Mouse (Mus musculus) large intestine, adult 2 months (tissue): ENCODE data around the gene Helz. TPM values are rescaled to one million over a fixed set of nuclear protein-coding genes. Genes with fewer than 3 reads are reported as not detected.

Experiments used
- DNase-seq: peaks from one replicate; pipeline ENCODE4 v3.0.0-alpha.2; 2012; ENCODE audit warnings: low read depth, low spot score
- WGBS: fragments of 180-500 bp; shearing (Covaris S2); methylation state at CpG from one replicate; pipeline ENCODE4 v1.1.7; 2018; 5-methylcytosine and 5-hydroxymethylcytosine counted together
- polyA plus RNA-seq: library from polyadenylated mRNA; depleted of rRNA; stranded (reverse); fragments of >200 nt; gene quantifications from 2 replicates; pipeline ENCODE4 v1.2.3, GENCODE M21; 2012

Helz gene
- polyA plus RNA-seq, 1 experiment, result 13.6 TPM

DNA sequence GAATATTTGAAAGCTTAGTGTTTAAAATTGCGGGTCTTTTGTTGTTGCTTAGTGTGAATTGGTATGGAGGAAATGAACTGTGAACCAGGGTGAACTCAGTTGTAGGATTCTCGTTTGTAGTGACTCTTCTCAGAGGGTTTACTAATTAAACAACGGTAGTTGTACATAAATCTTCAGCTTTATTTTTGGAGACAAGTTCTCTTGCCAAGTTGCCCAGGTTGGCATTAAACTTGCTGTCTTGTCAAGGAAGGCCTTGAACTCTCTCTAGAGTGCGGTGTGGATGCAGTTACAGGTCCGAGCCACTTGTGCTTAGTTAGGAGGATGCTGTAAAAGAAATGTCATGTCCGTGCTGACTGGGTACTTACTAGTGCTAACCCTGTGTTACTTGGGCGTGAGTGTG lies 39.4 kb downstream of the Helz start:
- DNase-seq, result no peak
- WGBS, result 88% methylated on average over 7 of the region's 7 CpGs

DNA sequence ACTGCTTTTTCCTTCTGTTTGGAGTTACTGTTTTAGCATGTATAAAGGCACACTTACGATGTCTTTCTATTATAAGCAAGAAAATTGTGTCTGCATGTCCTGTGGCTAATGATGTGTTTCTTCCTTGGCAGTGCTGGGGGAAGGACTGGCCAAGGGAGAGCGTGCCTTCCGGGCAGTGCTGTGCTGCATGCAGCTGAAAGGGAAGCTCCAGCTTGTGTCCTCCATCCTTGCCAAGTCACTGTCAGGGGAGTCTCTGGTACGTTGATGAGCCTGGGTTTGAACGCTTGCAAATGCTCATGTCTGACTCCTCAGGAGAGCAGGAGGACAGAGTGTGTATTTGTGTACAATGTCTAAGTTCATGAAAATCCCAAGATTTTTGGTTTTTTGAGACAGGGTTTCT lies 44.8 kb downstream of the Helz start:
- WGBS, result 81% methylated on average over 5 of the region's 5 CpGs
- DNase-seq, result no peak

DNA sequence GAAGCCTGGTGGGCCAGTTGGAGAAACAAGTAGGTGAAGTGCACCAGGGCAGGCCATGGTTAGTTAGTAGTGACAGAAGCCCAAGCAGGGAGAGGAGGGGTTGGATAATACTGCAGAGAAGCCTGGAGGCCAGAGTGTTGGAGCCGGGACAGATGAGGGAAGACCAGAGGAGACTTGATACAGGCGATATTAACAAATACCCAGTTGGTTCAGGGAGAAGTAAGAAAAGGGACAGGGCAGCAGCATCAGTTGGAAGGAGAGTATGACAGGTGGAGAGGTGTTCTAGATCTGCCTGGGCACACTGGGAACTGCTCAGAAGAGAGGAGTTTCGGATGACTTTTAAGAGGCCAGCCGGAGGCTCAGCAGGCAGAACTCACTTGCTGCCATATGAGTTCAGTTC lies 49.7 kb downstream of the Helz start:
- 95% methylated on average over 4 of the region's 4 CpGs for WGBS
- DNase-seq, result no peak

DNA sequence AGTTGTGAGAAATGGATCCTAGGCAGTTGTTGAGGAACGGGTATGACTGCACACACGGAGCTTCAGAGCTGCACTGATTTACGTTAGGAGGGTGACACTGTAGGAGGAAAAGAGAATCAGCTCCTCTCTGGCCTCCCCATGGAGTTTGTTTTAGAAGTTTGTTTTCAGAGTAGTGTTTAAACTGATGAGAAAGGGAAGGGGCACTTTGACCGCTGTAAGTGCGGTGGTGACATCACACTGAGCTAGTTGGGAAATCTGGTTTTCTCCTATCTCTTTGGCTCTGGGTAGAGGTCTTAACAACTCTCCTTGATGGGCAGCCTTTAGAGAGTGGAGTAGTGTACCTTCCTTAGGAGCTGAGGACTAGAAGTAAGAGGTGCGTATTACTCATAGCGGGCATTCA lies 58.0 kb downstream of the Helz start:
- WGBS, result 92% methylated on average over 7 of the region's 7 CpGs
- DNase-seq, result no peak

DNA sequence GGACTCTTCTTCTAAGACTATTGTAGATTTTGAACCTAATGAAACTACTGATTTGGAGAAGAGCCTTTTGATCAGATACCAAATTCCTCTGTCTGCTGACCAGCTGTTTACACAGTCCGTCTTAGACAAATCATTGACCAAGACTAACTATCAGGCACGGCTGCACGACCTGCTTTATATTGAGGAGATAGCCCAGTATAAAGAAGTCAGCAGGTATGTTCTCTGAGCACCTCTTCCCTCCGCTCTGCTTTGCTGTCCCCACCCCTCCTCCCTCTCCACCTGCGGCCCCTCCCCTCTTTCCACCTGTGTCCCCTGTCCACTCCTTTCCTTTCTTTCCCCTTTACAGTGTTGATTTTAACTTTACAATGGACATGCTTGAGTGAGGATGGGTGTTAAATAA lies 66.2 kb downstream of the Helz start:
- DNase-seq, result no peak
- WGBS, result 70% methylated on average over 5 of the region's 5 CpGs

DNA sequence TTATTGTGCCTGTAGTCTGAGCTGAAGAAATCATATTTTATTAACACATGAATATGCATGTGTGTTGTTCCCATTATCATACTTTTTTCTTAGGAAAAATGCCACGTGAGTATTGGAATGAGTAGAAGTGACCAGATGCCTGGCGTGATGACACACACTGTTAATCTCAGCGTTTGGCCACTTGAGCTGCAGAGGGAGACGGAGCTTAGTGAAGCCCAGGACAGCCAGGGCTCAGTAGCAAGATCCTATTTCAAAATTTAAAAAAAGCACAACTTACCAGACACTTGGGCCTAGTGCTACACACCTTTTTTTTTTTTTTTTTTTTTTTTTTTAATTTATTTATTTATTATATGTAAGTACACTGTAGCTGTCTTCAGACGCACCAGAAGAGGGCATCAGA lies 68.0 kb downstream of the Helz start:
- WGBS, result 91% methylated on average over 4 of the region's 5 CpGs
- no peak for DNase-seq

DNA sequence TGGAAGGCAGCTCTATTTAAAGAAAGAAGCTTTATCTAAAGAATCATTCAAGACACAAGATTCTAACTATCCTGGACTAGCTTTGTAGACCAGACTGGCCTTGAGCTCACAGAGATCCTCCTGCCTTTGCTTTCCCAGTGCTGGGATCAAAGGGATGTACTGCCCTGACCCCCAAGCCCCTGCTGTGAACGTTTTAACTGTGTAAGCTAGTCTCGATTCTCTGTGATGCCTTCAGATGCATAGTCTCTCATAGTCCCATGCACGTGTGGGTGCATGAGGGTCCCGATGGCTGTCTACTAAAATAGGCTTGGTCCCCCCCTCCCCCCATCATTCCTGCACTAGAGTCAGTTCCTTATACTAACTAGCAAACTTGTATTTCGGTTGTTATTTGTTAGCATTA lies 70.2 kb downstream of the Helz start:
- WGBS, result 72% methylated on average over 5 of the region's 5 CpGs
- DNase-seq, result no peak

DNA sequence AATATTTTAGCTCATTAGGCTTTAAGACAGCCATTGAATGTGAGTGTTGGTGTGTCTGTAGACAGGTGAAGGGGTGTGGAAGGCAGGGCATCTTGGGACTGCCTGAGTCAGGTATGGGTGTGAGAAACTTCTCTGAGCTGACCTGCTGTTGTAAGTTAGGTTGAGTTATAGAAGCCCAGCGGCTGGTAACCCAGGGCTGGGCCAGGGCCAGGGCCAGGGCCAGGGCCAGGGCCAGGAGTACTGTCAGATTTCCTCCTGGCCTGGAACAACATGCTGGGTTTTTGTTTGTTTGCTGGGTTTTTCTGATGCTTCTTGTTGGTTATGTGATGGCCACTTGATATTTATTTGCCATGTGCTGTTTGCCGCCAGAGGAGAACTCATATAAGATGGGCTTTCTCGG lies 76.9 kb downstream of the Helz start:
- no peak for DNase-seq
- WGBS, result 94% methylated on average over 3 of the region's 3 CpGs

DNA sequence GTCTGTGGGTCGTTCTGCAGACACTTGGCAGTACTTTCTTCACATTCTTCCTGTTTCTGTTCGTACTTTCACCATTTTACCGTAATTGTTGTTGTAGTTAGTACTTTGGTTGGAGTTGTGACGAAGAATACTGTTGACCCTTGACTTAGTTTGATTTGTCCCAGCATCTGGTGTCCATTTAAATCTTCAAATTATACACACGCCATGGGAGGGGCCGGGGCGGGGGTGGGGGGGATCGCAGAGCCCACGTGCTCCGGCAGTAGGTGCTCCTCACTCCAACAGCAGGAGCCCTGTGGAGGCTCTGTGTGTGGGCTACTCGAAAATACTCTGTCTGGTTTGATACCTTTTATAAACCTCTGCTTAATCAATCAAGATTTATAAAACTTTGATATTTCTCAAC lies 78.0 kb downstream of the Helz start:
- WGBS, result 79% methylated on average over 11 of the region's 11 CpGs
- no peak for DNase-seq

DNA sequence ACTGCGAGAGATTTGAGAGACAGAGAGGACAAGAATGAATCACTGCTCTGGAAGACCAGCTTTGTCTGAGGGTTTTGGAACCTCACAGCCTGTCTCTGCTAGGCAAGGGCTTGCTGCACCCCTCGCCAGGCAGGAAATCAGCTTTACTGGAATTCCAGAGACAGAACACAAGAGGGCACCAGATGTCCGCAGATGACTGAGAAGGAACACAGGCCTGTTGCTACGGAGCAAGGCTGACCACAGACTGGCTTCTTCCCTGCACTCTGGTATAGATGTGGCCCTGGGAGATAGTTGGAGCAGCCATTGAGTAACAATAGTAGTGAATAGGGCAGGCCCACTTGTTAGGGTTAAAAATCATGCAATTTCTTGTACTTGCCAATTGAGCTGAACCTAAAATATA lies 81.8 kb downstream of the Helz start:
- no peak for DNase-seq
- 53% methylated on average over 4 of the region's 4 CpGs for WGBS

DNA sequence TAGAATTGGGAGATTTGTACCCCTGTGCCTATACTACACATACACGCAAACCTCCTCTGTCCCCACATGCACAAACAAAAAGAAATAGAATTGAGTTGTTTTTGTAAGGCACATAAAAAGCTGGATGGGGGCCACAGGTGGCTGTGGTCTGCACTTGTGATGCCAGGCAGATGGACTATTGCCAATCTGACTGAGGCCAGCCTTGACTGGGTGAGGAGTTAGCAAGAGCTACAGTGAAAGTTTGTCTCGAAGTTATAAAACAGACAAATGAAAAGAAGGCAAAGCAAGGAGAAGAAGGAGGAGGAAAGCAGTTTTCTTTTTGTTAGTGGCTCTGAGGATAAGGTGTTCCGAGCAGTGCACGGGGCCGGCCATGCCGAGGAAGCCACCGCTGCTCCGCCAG lies 82.2 kb downstream of the Helz start:
- 76% methylated on average over 8 of the region's 8 CpGs for WGBS
- no peak for DNase-seq

DNA sequence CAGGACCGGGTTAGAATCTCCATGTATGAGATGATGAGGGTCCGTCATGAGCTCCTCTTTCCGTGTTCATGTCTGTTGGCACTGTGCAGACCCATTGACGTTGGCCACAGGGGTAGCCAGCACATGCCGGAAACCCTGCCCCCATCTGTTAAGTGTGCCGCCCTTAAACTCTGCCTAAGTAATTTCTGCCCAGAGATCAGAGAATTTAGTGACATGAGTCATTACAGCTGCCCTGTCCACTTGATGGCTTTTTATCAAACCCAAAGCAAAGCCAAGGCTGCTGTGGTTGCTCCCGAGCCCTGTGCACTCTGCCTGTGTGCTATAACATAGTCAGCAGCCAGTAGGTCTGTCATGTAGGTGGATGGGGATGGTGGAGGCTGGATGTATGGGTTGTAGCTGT lies 83.4 kb downstream of the Helz start:
- no peak for DNase-seq
- 79% methylated on average over 7 of the region's 7 CpGs for WGBS

DNA sequence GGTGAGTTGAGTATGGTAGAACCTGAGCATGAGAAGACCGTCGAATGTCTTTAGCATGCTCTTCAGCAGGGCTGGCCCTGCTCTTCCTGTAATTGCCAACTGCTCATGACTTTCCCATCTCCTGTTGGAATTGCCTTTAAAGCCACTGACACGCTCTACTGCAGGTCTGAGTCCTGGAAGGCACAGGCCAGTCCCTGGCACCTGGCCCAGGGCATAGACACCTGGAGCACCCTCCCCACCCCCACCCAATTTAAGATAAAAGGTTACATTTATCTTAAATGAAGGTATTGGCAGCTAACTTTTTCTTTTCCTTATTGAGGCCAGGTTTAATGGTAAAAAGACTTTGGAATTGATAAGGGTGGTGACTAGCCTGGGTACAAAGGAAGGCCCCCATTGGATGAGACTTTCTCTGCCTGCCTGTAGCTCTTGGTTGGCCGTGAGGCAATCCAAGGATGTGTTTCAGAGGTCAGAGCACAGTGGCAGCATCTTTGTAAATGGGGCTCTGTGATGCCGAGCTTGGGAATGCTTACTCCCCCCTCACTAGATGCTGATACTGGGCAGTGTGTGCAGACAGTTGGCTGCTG lies 85.9 kb downstream of the Helz start:
- WGBS, result 54% methylated on average over 5 of the region's 5 CpGs
- no peak for DNase-seq

DNA sequence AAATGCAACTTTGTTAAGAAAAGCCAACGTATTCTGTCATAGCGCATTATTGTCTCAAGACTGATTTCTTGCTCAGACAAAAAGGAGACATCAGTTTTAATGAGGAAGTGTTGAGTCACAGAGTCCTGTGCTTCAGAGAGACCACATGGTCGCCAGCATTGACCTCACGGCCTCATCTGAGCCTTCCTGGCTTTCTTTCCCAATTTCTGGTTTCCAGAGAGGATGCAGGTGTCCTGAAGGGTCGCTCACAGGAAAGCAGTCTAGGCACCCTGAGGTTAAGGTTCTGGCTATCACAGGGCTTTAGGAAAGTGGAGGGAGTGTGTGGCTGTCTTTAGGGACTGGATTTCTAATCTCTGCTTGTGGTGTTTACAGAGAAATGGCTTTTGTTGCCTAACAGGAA lies 90.4 kb downstream of the Helz start:
- WGBS, result 85% methylated on average over 5 of the region's 5 CpGs
- DNase-seq, result no peak

DNA sequence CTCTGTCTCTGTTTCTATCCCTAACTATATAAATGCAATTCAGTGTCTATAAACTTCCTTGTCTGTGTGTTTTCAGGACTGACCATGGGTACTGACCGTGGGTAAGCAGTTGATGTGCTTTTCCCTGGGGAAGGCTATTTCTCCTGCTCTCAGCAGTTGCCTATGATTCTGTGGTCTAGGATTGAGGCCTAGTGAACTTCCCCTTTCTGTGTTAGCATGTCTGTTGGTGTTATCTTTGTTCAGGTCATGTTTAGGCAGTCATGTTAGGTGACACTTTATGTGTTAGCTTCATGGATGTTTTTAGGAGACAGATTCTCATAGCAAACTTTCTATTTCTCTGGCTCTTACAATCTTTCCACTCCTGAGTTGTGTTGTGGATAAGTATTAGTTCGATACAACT lies 91.9 kb downstream of the Helz start:
- WGBS, result 94% methylated on average over 2 of the region's 2 CpGs
- no peak for DNase-seq

DNA sequence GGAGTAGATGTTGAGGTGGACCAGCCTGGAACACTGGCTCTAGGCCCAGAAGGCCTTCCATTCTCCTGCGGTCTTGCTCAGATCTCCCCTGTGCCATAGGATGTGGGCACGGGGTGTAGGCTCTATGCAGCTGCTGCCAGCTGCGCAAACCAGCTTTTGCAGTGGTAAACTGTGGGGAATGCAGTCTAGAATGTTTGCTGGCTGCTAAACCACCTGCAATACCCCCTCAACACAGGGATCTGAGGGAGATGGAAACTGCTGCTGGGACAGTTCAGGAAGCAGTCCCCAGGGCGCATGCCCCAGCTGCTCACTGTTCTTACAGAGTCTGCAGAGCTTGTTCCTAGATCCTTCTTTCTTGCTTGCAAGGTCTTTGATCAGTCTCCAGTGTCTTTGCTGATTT lies 96.7 kb downstream of the Helz start:
- DNase-seq, result no peak
- WGBS, result 95% methylated on average over 4 of the region's 4 CpGs

DNA sequence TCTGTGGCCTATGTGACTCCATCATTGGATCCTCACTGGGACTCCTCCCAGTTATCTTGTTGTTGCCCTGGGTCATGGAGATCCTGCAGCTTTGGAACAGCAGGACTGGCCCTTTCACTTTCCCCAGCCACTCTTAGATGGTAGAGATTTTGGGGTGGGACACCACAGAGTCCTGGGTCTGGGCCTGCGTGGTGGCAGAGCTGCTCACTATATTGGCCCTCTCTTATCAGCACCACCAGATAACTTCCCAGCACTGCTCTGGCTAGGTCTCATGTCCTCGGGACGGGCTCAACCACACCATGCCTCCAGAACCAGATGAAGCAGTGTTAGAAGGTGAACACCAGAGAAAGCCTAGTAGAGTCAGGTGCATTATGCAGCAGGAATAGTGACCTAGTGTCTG lies 99.6 kb downstream of the Helz start:
- 96% methylated on average over 3 of the region's 3 CpGs for WGBS
- DNase-seq, result no peak

DNA sequence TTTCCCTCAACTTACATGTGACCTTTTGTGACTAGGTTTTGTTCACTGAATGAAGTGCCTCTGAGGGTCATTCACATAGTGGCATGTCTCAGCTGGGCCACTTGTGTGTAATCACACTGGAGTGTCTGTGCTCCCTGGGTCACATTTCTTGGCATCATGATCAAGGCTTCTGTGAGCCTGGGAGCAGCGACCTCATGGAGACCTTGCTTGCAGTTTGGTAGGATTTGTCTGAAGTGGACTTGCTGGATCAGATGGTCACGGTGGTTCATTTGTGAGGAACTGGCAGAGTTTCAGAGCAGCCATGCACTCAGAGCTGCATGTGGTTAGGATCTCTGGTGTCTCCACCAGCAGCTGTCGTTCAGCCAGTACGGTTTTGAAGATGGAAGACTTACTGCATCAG lies 100.9 kb downstream of the Helz start:
- 85% methylated on average over 4 of the region's 4 CpGs for WGBS
- no peak for DNase-seq

DNA sequence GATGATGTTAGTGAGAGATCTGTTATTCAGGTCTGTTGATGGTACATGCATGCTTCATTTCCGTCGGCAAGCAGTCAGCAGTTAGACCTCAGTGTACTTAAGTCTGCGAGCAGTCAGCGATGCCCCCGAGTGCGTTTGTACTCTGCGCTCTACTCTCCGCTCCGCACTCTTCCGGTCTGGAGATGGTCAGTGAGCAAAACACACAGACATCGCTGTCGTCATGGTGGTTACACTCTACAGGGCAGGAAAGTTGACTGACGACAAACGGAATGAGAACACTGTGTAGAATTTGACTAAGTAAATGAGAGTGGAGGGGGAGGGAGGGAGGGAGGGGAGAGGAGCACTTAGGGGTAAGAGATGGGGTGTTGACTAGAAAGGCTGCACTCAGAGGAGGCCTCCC lies 101.7 kb downstream of the Helz start:
- whole genome bisulfite sequencing, result 93% methylated on average over 14 of the region's 14 CpGs
- no peak for DNase-seq

DNA sequence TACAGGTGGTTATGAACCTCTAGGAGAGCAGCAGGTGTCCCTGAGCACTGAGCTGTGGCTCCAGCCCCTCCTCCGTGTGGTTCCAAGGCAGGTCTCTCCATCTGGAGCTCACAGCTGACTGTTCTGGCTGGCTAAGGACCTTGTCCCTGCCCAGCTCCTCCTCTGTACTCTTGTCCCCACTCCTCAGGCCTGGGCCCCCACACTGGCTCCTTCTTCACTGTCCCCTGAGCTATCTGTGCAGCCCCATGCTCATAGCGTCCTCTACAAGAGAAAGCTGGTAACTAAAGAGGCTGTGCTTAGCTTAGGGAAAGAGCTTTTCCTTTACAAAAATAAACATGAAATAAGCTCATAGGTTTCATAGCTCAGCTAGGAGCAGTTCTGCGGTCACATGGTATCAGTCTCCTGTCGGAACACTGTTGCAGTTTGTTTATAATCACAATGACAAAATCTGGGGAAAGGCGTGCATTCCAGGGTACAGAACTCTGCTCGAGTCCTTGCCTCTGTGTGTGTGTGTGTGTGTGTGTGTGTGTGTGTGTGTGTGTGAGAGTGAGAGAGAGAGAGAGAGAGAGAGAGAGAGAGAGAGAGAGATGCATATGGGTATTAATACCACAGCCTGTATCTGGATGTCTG lies 102.8 kb downstream of the Helz start:
- 66% methylated on average over 6 of the region's 6 CpGs for WGBS

DNA sequence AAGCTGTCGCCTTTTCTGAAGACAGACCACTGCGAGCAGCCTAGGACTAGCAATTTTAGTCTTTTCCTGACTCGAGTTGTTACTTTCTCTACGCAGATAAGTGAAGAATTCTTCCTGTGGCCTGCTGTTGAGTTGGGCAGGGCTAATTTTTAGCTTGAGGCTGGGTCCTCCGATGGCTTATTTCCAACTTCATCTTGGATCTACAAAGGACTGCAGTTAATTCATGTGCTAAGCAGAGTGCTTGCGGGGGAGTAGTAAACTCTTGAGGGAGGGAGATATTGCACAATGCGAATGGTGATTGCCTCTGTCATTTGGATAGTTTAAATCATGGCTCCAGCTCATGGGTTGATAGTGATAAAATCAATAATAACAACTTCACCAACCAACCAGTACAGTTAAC lies 103.7 kb downstream of the Helz start:
- DNase-seq, result no peak
- WGBS, result 79% methylated on average over 7 of the region's 7 CpGs

More for the DNA sequence above, 102.8 kb downstream of the Helz start:
- DNase-seq, result no peak

DNA sequence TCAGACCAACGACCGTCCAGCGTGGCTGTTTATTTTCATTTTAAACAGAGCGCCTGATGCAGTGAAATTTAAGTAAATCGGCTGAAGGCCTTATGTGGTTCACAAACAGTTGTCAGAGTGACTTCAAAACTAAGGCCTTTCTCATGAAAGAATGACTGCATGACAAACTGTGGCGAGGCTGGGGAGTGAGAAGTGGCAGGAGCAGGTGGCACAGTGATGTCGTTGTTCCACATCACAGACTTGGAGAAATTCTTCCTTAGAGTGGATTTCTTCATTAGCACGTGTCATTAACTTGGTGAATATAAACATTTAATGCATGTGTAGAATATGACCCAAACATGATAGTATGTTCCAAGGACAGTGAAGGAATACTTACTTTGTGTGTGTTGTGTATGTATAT lies 104.4 kb downstream of the Helz start:
- no peak for DNase-seq
- WGBS, result 70% methylated on average over 8 of the region's 8 CpGs
